Mouse (Mus musculus) hindbrain, embryonic 12.5 days (tissue): ENCODE results near the gene Methig1. TPM values are rescaled to one million over a fixed set of nuclear protein-coding genes. Genes with fewer than 3 reads are reported as not detected.
"Not testable (repeated sequence)": the region's sequence is repeated elsewhere in the genome, so short reads cannot be mapped to it uniquely, and the experiment has no call there.

Experiments
- ATAC-seq: fragments of 200-750 bp; cut with Nextera tagmentation; 2 replicates; pipeline ENCODE4 v1.8.0; 2017; ENCODE audit warnings: moderate TSS enrichment; ENCODE audit not compliant: low FRiP score
- H3K27ac ChIP-seq: fragments of 300-500 bp; sonication (generic); 2 replicates; pipeline ENCODE4 v1.5.1; 2016; ENCODE audit warnings: mild to moderate bottlenecking
- H3K27me3 ChIP-seq: fragments of 300-500 bp; sonication (generic); 2 replicates; pipeline ENCODE4 v1.6.1; 2016; ENCODE audit warnings: mild to moderate bottlenecking
- H3K36me3 ChIP-seq: fragments of 300-500 bp; sonication (generic); 2 replicates; pipeline ENCODE4 v1.6.1; 2016; ENCODE audit warnings: mild to moderate bottlenecking
- H3K4me1 ChIP-seq: fragments of 300-500 bp; sonication (generic); 2 replicates; pipeline ENCODE4 v1.6.1; 2016
- H3K4me2 ChIP-seq: fragments of 300-500 bp; sonication (generic); replicated peaks from 2 replicates; pipeline ENCODE4 v1.6.1; 2016; ENCODE audit warnings: mild to moderate bottlenecking
- H3K4me3 ChIP-seq: fragments of 300-500 bp; sonication (generic); 2 replicates; pipeline ENCODE4 v1.5.1; 2016; ENCODE audit warnings: mild to moderate bottlenecking
- H3K9ac ChIP-seq: fragments of 300-500 bp; sonication (generic); 2 replicates; pipeline ENCODE4 v1.6.1; 2016; ENCODE audit warnings: mild to moderate bottlenecking, moderate library complexity
- H3K9me3 ChIP-seq: fragments of 300-500 bp; sonication (generic); replicated peaks from 2 replicates; pipeline ENCODE4 v1.6.1; 2016; ENCODE audit warnings: mild to moderate bottlenecking
- WGBS: fragments of 180-500 bp; shearing (Covaris S2); methylation state at CpG from one replicate; pipeline ENCODE4 v1.1.7; 2016; 5-methylcytosine and 5-hydroxymethylcytosine counted together
- polyA plus RNA-seq: library from polyadenylated mRNA; unstranded; fragments of >200 nt; fragmentation: Nextera tagmentation; extraction: Ambion mirVana; gene quantifications from 2 replicates; pipeline ENCODE4 v1.2.1, GENCODE M21; 2016

Gene Methig1
- polyA plus RNA-seq, 1 experiment from 2014 or later = not detected

GRCm38 (mm10) chr15:100349496-100349895 is 3.5 kb upstream of the Methig1 start:
- Histone ChIP-seq H3K9ac (no peak overlapping the region), H3K27me3 (no peaks in the 10 kb centered on the region), H3K36me3 (no peaks in the 10 kb centered on the region), H3K27ac (no peak overlapping the region), H3K9me3 (no peaks in the 10 kb centered on the region), H3K4me2 (no peak overlapping the region), H3K4me3 (no peak overlapping the region), H3K4me1 (0 out of 2 replicates have a peak, but pooled peaks cover 3% of the 10 kb centered on the region)
- 55% methylated on average over 2 of the region's 2 CpGs for WGBS
- ATAC-seq = no peak

GRCm38 (mm10) chr15:100351501-100352060 is 1.4 kb upstream of the Methig1 start:
- ATAC-seq = no peak
- WGBS = 79% methylated on average over 6 of the region's 6 CpGs
- H3K4me1 ChIP-seq = 0 out of 2 replicates have a peak, but pooled peaks cover 3% of the 10 kb centered on the region
- H3K27me3 ChIP-seq = no peaks in the 10 kb centered on the region
- H3K4me3 ChIP-seq = no peak overlapping the region
- no peak overlapping the region for H3K27ac ChIP-seq
- no peaks in the 10 kb centered on the region for H3K36me3 ChIP-seq
- H3K9me3 ChIP-seq = no peaks in the 10 kb centered on the region
- no peak overlapping the region for H3K4me2 ChIP-seq
- H3K9ac ChIP-seq = no peak overlapping the region

- not testable (repeated sequence) for H3K4me1 ChIP-seq, H3K27me3 ChIP-seq, H3K4me2 ChIP-seq, H3K36me3 ChIP-seq, H3K4me3 ChIP-seq, ATAC-seq, H3K9ac ChIP-seq, H3K9me3 ChIP-seq, H3K27ac ChIP-seq
- WGBS = 84% methylated on average over 12 of the region's 22 CpGs
These were observed 450 bp downstream of the Methig1 start for GRCm38 (mm10) chr15:100353399-100353798.

GRCm38 (mm10) chr15:100355876-100356275 is 2.9 kb downstream of the Methig1 start:
- Histone ChIP-seq H3K4me1 (no peaks in the 10 kb centered on the region), H3K36me3 (no peaks in the 10 kb centered on the region), H3K27me3 (no peaks in the 10 kb centered on the region), H3K27ac (no peak overlapping the region), H3K4me3 (no peak overlapping the region), H3K4me2 (no peak overlapping the region), H3K9ac (no peak overlapping the region), H3K9me3 (no peaks in the 10 kb centered on the region)
- WGBS = 85% methylated on average over 5 of the region's 5 CpGs
- no peak for ATAC-seq

- no peak within 1 kb of the TSS for H3K4me3 ChIP-seq
- no peaks in the 10 kb centered on the region for H3K36me3 ChIP-seq
- H3K27me3 ChIP-seq = no peaks in the 10 kb centered on the region
- no peak within 1 kb of the TSS for H3K27ac ChIP-seq
- ATAC-seq = no peak
- H3K4me2 ChIP-seq = no peak within 1 kb of the TSS
- peaks cover 6% of the 10 kb centered on the region for H3K9me3 ChIP-seq
- WGBS = 73% methylated on average over 7 of the region's 7 CpGs
- H3K4me1 ChIP-seq = no peaks in the 10 kb centered on the region
- H3K9ac ChIP-seq = no peak within 1 kb of the TSS
These were observed 11.3 kb downstream of the Methig1 start, which contains the start of gene Higd1c for GRCm38 (mm10) chr15:100364242-100364641. Gene Higd1c (plus strand): TSS chr15:100364542.

- H3K36me3 ChIP-seq, H3K27ac ChIP-seq, H3K4me1 ChIP-seq, H3K27me3 ChIP-seq, H3K4me3 ChIP-seq, H3K4me2 ChIP-seq, H3K9me3 ChIP-seq, H3K9ac ChIP-seq, ATAC-seq: not testable (repeated sequence)
- 53% methylated on average over 9 of the region's 9 CpGs for WGBS
These were observed 13.0 kb downstream of the Methig1 start for GRCm38 (mm10) chr15:100365967-100366366.

GRCm38 (mm10) chr15:100367119-100367518 is 14.2 kb downstream of the Methig1 start:
- no peak overlapping the region for H3K27ac ChIP-seq
- H3K4me3 ChIP-seq = no peak overlapping the region
- 84% methylated on average over 7 of the region's 7 CpGs for WGBS
- H3K27me3 ChIP-seq = no peaks in the 10 kb centered on the region
- H3K4me1 ChIP-seq = no peaks in the 10 kb centered on the region
- no peak for ATAC-seq
- no peaks in the 10 kb centered on the region for H3K36me3 ChIP-seq
- peaks cover 6% of the 10 kb centered on the region for H3K9me3 ChIP-seq
- no peak overlapping the region for H3K9ac ChIP-seq
- H3K4me2 ChIP-seq = no peak overlapping the region

- H3K4me2 ChIP-seq = no peak overlapping the region
- no peaks in the 10 kb centered on the region for H3K4me1 ChIP-seq
- no peaks in the 10 kb centered on the region for H3K9me3 ChIP-seq
- H3K4me3 ChIP-seq = no peak overlapping the region
- H3K36me3 ChIP-seq = no peaks in the 10 kb centered on the region
- no peak overlapping the region for H3K9ac ChIP-seq
- H3K27ac ChIP-seq = no peak overlapping the region
- 36% methylated on average over 5 of the region's 5 CpGs for WGBS
- ATAC-seq = no peak
- H3K27me3 ChIP-seq = no peaks in the 10 kb centered on the region
These were observed 22.1 kb downstream of the Methig1 start for GRCm38 (mm10) chr15:100375066-100375465.

GRCm38 (mm10) chr15:100377847-100378505 is 25.0 kb downstream of the Methig1 start:
- H3K27me3 ChIP-seq, H3K9me3 ChIP-seq, H3K4me3 ChIP-seq, H3K9ac ChIP-seq, H3K27ac ChIP-seq, H3K4me1 ChIP-seq, ATAC-seq, H3K4me2 ChIP-seq, H3K36me3 ChIP-seq: not testable (repeated sequence)
- WGBS = 34% methylated on average over 3 of the region's 9 CpGs

- Histone ChIP-seq H3K4me3 (no peak overlapping the region), H3K27me3 (no peaks in the 10 kb centered on the region), H3K4me1 (no peaks in the 10 kb centered on the region), H3K9me3 (no peaks in the 10 kb centered on the region), H3K4me2 (no peak overlapping the region), H3K9ac (no peak overlapping the region), H3K36me3 (no peaks in the 10 kb centered on the region), H3K27ac (no peak overlapping the region)
- no peak for ATAC-seq
- 89% methylated on average over 8 of the region's 8 CpGs for whole genome bisulfite sequencing
These were observed 26.7 kb downstream of the Methig1 start for GRCm38 (mm10) chr15:100379658-100380057.

- Histone ChIP-seq H3K4me2 (no peak overlapping the region), H3K4me1 (no peaks in the 10 kb centered on the region), H3K36me3 (no peaks in the 10 kb centered on the region), H3K27me3 (no peaks in the 10 kb centered on the region), H3K9me3 (no peaks in the 10 kb centered on the region), H3K4me3 (no peak overlapping the region), H3K27ac (no peak overlapping the region), H3K9ac (no peak overlapping the region)
- no peak for ATAC-seq
- 73% methylated on average over 2 of the region's 2 CpGs for WGBS
These were observed 27.2 kb downstream of the Methig1 start for GRCm38 (mm10) chr15:100380104-100380503.

GRCm38 (mm10) chr15:100385705-100386104 is 32.8 kb downstream of the Methig1 start:
- Histone ChIP-seq H3K4me1 (peaks cover 4% of the 10 kb centered on the region; the same call in 1 of the 2 replicates), H3K36me3 (no peaks in the 10 kb centered on the region), H3K9ac (no peak overlapping the region), H3K9me3 (no peaks in the 10 kb centered on the region), H3K4me3 (no peak overlapping the region), H3K27me3 (no peaks in the 10 kb centered on the region), H3K27ac (no peak overlapping the region), H3K4me2 (no peak overlapping the region)
- ATAC-seq = no peak
- WGBS = 93% methylated on average over 9 of the region's 9 CpGs
